Mouse (Mus musculus): ENCODE results near the gene RPS10-NUDT3. TPM values are rescaled to one million over a fixed set of nuclear protein-coding genes. Genes with fewer than 3 reads are reported as not detected.

The RPS10-NUDT3 gene
- polyA plus RNA-seq, 1 experiment from 2014 or later, result not detected

GRCm38 (mm10) chr17:27603522-27604234 lies 31.3 kb downstream of the RPS10-NUDT3 start:
- H3K4me3 ChIP-seq (replicated peaks), result no peak overlapping the region
- WGBS, result 75% methylated on average over 21 of the region's 21 CpGs
- H3K36me3 ChIP-seq, result no peaks in the 10 kb centered on the region
- no peaks in the 10 kb centered on the region for H3K27me3 ChIP-seq
- H3K4me2 ChIP-seq (replicated peaks), result no peak overlapping the region
- no peaks in the 10 kb centered on the region for H3K9me3 ChIP-seq (replicated peaks)
- H3K4me1 ChIP-seq, result peaks cover 37% of the 10 kb centered on the region
- no peak overlapping the region for H3K9ac ChIP-seq
- no peak for ATAC-seq (ENCODE audit: insufficient number of reproducible peaks, low FRiP score, low TSS enrichment, low read depth)
- peak overlapping the region; percentile 1; the same call in 1 of the 2 replicates for H3K27ac ChIP-seq (replicated peaks)

GRCm38 (mm10) chr17:27603036-27603435 lies 32.0 kb downstream of the RPS10-NUDT3 start:
- Histone ChIP-seq H3K4me3 (replicated peaks) (no peak overlapping the region), H3K9me3 (replicated peaks) (no peaks in the 10 kb centered on the region), H3K9ac (no peak overlapping the region), H3K36me3 (no peaks in the 10 kb centered on the region), H3K27ac (replicated peaks) (0 out of 2 replicates have a peak overlapping the region, but pooled peaks have one; percentile 1), H3K4me2 (replicated peaks) (no peak overlapping the region), H3K27me3 (no peaks in the 10 kb centered on the region), H3K4me1 (peaks cover 37% of the 10 kb centered on the region)
- ATAC-seq (ENCODE audit: insufficient number of reproducible peaks, low FRiP score, low TSS enrichment, low read depth), result no peak
- WGBS, result 89% methylated on average over 2 of the region's 2 CpGs

- no peak for ATAC-seq (ENCODE audit: insufficient number of reproducible peaks, low FRiP score, low TSS enrichment, low read depth)
- Histone ChIP-seq H3K4me1 (peaks cover 37% of the 10 kb centered on the region), H3K27me3 (no peaks in the 10 kb centered on the region), H3K9ac (no peak overlapping the region), H3K4me3 (replicated peaks) (no peak overlapping the region), H3K27ac (replicated peaks) (no peak overlapping the region), H3K36me3 (peaks cover 11% of the 10 kb centered on the region), H3K4me2 (replicated peaks) (no peak overlapping the region), H3K9me3 (replicated peaks) (no peaks in the 10 kb centered on the region)
- WGBS, result 74% methylated on average over 5 of the region's 5 CpGs
These were observed 34.2 kb downstream of the RPS10-NUDT3 start for GRCm38 (mm10) chr17:27600869-27601268.

- no peak overlapping the region for H3K4me3 ChIP-seq (replicated peaks)
- H3K27ac ChIP-seq (replicated peaks), result no peak overlapping the region
- 79% methylated on average over 3 of the region's 3 CpGs for WGBS
- ATAC-seq (ENCODE audit: insufficient number of reproducible peaks, low FRiP score, low TSS enrichment, low read depth), result no peak
- H3K36me3 ChIP-seq, result peaks cover 17% of the 10 kb centered on the region
- H3K27me3 ChIP-seq, result no peaks in the 10 kb centered on the region
- no peaks in the 10 kb centered on the region for H3K9me3 ChIP-seq (replicated peaks)
- H3K4me2 ChIP-seq (replicated peaks), result no peak overlapping the region
- H3K9ac ChIP-seq, result no peak overlapping the region
- H3K4me1 ChIP-seq, result peaks cover 36% of the 10 kb centered on the region
These were observed 34.7 kb downstream of the RPS10-NUDT3 start for GRCm38 (mm10) chr17:27600286-27600685.

GRCm38 (mm10) chr17:27596376-27597190 lies 38.4 kb downstream of the RPS10-NUDT3 start:
- no peaks in the 10 kb centered on the region for H3K9me3 ChIP-seq (replicated peaks)
- no peak for ATAC-seq (ENCODE audit: insufficient number of reproducible peaks, low FRiP score, low TSS enrichment, low read depth)
- H3K27ac ChIP-seq (replicated peaks), result no peak overlapping the region
- no peak overlapping the region for H3K4me3 ChIP-seq (replicated peaks)
- H3K4me1 ChIP-seq, result peaks cover 19% of the 10 kb centered on the region
- H3K27me3 ChIP-seq, result no peaks in the 10 kb centered on the region
- H3K36me3 ChIP-seq, result peaks cover 45% of the 10 kb centered on the region
- no peak overlapping the region for H3K9ac ChIP-seq
- 73% methylated on average over 21 of the region's 21 CpGs for WGBS
- no peak overlapping the region for H3K4me2 ChIP-seq (replicated peaks)

GRCm38 (mm10) chr17:27595659-27596375 lies 39.2 kb downstream of the RPS10-NUDT3 start:
- H3K9me3 ChIP-seq (replicated peaks), result no peaks in the 10 kb centered on the region
- no peak overlapping the region for H3K27ac ChIP-seq (replicated peaks)
- H3K36me3 ChIP-seq, result peaks cover 45% of the 10 kb centered on the region
- no peak overlapping the region for H3K4me2 ChIP-seq (replicated peaks)
- WGBS, result 82% methylated on average over 15 of the region's 15 CpGs
- no peak overlapping the region for H3K4me3 ChIP-seq (replicated peaks)
- ATAC-seq (ENCODE audit: insufficient number of reproducible peaks, low FRiP score, low TSS enrichment, low read depth), result no peak
- peaks cover 23% of the 10 kb centered on the region for H3K4me1 ChIP-seq
- H3K9ac ChIP-seq, result no peak overlapping the region
- H3K27me3 ChIP-seq, result no peaks in the 10 kb centered on the region

- H3K27ac ChIP-seq (replicated peaks), result no peak overlapping the region
- peaks cover 50% of the 10 kb centered on the region for H3K36me3 ChIP-seq
- H3K9me3 ChIP-seq (replicated peaks), result no peaks in the 10 kb centered on the region
- no peak for ATAC-seq (ENCODE audit: insufficient number of reproducible peaks, low FRiP score, low TSS enrichment, low read depth)
- H3K4me1 ChIP-seq, result peaks cover 31% of the 10 kb centered on the region
- no peak overlapping the region for H3K9ac ChIP-seq
- H3K27me3 ChIP-seq, result no peaks in the 10 kb centered on the region
- no peak overlapping the region for H3K4me2 ChIP-seq (replicated peaks)
- WGBS, result 96% methylated on average over 7 of the region's 7 CpGs
- no peak overlapping the region for H3K4me3 ChIP-seq (replicated peaks)
These were observed 42.5 kb downstream of the RPS10-NUDT3 start for GRCm38 (mm10) chr17:27592565-27592910.

GRCm38 (mm10) chr17:27591826-27592564 lies 43.0 kb downstream of the RPS10-NUDT3 start:
- 0 out of 2 replicates have a peak overlapping the region, but pooled peaks have one; percentile 7 for H3K27ac ChIP-seq (replicated peaks)
- H3K4me3 ChIP-seq (replicated peaks), result no peak overlapping the region
- ATAC-seq (ENCODE audit: insufficient number of reproducible peaks, low FRiP score, low TSS enrichment, low read depth), result no peak
- WGBS, result 77% methylated on average over 12 of the region's 12 CpGs
- H3K4me2 ChIP-seq (replicated peaks), result no peak overlapping the region
- H3K4me1 ChIP-seq, result peaks cover 36% of the 10 kb centered on the region
- no peak overlapping the region for H3K9ac ChIP-seq
- no peaks in the 10 kb centered on the region for H3K9me3 ChIP-seq (replicated peaks)
- no peaks in the 10 kb centered on the region for H3K27me3 ChIP-seq
- peaks cover 50% of the 10 kb centered on the region for H3K36me3 ChIP-seq

GRCm38 (mm10) chr17:27588231-27588630 lies 46.8 kb downstream of the RPS10-NUDT3 start:
- H3K4me3 ChIP-seq (replicated peaks), result no peak overlapping the region
- H3K9me3 ChIP-seq (replicated peaks), result no peaks in the 10 kb centered on the region
- H3K27me3 ChIP-seq, result no peaks in the 10 kb centered on the region
- H3K36me3 ChIP-seq, result peaks cover 30% of the 10 kb centered on the region
- H3K27ac ChIP-seq (replicated peaks), result no peak overlapping the region
- peaks cover 36% of the 10 kb centered on the region for H3K4me1 ChIP-seq
- no peak for ATAC-seq (ENCODE audit: insufficient number of reproducible peaks, low FRiP score, low TSS enrichment, low read depth)
- no peak overlapping the region for H3K4me2 ChIP-seq (replicated peaks)
- 70% methylated on average over 8 of the region's 8 CpGs for WGBS
- no peak overlapping the region for H3K9ac ChIP-seq

- H3K4me3 ChIP-seq (replicated peaks), result no peak overlapping the region
- H3K36me3 ChIP-seq, result peaks cover 29% of the 10 kb centered on the region
- no peak overlapping the region for H3K4me2 ChIP-seq (replicated peaks)
- H3K9me3 ChIP-seq (replicated peaks), result no peaks in the 10 kb centered on the region
- 61% methylated on average over 12 of the region's 12 CpGs for WGBS
- no peak overlapping the region for H3K9ac ChIP-seq
- no peak for ATAC-seq (ENCODE audit: insufficient number of reproducible peaks, low FRiP score, low TSS enrichment, low read depth)
- no peaks in the 10 kb centered on the region for H3K27me3 ChIP-seq
- peaks cover 36% of the 10 kb centered on the region for H3K4me1 ChIP-seq
- peak overlapping the region; percentile 13 for H3K27ac ChIP-seq (replicated peaks)
These were observed 47.8 kb downstream of the RPS10-NUDT3 start for GRCm38 (mm10) chr17:27587252-27587651.
